Mouse (Mus musculus): ENCODE results near the gene Flnb. TPM values are rescaled to one million over a fixed set of nuclear protein-coding genes. Genes with fewer than 3 reads are reported as not detected.

Gene Flnb
- total RNA-seq, 2 experiments from 2014 or later = 48.7 to 48.9 TPM

DNA sequence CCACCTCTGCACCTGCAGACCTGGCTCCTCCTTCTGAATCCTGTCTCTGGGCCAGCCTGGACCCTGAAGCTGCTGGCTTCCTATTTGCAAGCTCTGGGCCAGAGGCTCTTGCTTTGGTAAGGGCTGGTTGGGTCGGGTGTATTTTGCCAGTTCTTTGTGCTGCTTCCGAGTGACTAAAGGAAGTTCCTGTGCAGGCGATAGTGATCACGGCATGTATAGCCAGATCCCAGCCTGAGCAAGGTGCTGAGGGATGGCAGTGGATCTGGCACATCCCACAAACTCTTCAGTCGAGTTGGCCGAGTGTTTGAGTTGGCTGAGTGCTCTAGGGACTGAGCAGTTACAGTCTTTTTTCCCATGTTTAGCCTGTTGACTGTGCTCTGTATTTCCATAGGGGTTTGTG is 68.3 kb downstream of the Flnb start:
- DNase-seq (ENCODE audit: extremely low spot score in 1 of 2, low spot score in 2 of 2) = no peak
- intact Hi-C loops (cut with DNase I) = loop anchor here (5.0 kb wide), 1 partner anchor 44 kb away; no protein-coding TSS in a partner anchor

DNA sequence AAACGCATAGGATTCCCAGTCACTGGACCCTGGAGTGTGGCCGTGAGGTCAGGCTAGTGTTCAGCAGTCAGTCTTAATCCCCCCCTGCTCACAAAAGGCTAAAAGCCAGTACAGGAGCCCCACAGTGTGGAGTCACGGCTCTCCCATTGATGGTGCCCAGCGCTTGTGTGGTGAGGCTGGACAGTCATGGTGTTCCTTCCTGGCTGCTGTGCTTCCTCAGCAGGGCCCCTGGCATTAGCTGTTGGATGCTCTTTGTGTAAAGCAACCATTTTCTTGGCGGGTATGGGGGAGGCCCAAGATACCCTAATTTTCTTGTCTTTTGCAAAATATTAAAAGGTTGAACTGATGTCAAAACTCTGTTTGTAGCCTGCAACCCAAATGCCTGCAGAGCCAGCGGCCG is 69.4 kb downstream of the Flnb start:
- intact Hi-C loops (cut with DNase I) = loop anchor here (5.0 kb wide), 1 partner anchor 45 kb away; no protein-coding TSS in a partner anchor
- no peak for DNase-seq (ENCODE audit: extremely low spot score in 1 of 2, low spot score in 2 of 2)

DNA sequence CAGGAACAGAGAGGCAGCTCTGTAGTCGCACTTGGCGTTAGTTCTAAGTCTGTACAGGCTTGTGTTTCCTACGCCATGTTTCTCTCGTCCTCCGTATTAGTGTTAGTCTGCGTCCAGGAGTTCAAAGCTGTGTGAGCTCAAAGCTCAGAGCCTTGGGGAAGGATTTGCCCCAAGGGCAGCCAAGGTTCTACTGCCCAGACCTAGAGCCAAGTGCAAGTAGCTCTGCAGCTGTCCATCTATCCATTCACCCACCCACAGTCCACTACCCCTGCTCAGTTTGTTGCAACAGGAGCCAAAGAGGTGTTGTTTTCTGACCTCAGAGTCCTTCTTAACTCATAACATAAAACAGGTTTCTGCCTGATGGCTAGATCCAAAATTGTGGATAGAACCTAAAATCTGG is 70.5 kb downstream of the Flnb start:
- intact Hi-C loops (cut with DNase I) = loop anchor here (5.0 kb wide), 1 partner anchor 46 kb away; no protein-coding TSS in a partner anchor
- DNase-seq (ENCODE audit: extremely low spot score in 1 of 2, low spot score in 2 of 2) = no peak

DNA sequence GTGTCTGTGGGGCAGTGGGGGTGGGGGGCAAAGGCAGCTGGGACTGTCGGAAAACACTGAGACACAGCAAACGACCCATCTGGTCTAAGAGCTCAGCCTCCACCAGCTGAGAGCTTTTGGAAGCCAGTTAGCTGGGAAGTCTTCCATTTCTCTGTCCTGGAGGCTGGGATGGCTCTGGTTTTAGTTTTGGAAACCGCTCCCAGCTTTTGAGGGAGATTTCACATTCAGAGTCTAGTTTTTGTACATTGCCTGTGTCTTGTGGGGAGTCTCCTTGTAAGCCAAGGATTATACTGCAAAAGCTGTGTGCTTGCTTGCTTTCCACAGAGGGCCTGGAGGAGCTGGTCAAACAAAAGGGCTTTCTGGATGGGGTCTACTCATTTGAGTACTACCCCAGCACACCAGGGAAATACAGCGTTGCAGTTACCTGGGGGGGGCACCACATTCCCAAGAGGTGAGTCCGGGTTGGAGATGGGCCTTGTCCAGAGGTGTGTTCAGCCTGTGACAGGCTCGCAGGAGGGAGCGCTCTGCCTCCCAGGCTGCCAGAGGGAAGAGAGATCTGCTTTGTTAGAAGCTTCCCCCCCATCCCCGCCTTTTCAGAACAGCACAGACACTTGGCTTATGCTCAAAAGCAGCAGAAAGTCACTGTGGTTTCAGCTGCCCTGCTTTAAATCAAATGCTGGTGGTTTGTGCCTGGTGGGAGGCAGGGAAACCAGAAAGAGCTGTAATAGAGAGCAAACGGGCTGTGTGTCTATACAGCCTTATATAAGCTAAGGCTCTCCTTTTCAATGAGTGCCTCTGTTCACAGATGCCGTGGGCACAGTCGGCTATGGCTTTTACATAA is 71.3 kb downstream of the Flnb start:
- DNase-seq (ENCODE audit: extremely low spot score in 1 of 2, low spot score in 2 of 2) = peak; percentile 63 to 69
- intact Hi-C loops (cut with DNase I) = loop anchor here (5.0 kb wide), 1 partner anchor 47 kb away; no protein-coding TSS in a partner anchor

DNA sequence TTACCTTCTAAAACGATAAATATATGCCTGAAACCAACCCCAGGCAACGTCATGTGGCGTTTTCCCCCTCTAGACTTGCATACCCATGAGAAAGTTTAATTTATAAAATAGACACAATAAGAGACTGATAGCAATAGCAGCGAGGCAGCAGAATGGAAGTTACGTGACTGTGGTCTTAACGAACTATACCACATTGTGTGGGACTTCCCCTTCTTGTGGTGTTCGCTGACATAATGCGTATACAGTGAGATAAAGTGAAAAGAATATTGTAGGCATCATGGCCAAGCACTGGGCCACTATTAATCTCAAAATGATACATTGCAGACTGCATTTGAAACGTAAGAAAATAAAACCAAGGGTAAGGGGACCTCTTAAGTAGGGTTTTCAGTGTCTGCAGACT is 72.1 kb downstream of the Flnb start:
- DNase-seq (ENCODE audit: extremely low spot score in 1 of 2, low spot score in 2 of 2) = no peak
- intact Hi-C loops (cut with DNase I) = loop anchor here (5.0 to 10.0 kb wide), 3 partner anchors 48 to 68 kb away; no protein-coding TSS in a partner anchor

DNA sequence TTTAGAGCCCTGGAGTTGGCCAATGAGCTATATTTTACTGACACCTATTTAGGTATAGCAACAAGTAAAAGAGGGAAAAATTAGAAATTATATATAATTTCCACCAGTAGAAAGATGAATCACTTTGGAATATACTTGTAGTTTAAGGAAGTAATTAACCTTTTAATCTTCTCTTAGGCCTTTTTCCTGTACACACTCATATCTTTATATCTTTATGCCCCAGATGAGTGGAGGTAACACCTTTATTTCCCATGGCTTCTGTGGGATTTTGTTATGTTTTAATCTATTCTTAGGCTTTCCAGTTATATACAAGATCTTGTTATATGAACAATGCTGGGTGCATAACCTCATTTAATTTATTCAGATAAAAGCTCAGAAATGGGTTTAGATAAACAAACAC is 73.6 kb downstream of the Flnb start:
- no peak for DNase-seq (ENCODE audit: extremely low spot score in 1 of 2, low spot score in 2 of 2)
- intact Hi-C loops (cut with DNase I) = loop anchor here (5.0 to 10.0 kb wide), 2 partner anchors 53 to 69 kb away; no protein-coding TSS in a partner anchor

DNA sequence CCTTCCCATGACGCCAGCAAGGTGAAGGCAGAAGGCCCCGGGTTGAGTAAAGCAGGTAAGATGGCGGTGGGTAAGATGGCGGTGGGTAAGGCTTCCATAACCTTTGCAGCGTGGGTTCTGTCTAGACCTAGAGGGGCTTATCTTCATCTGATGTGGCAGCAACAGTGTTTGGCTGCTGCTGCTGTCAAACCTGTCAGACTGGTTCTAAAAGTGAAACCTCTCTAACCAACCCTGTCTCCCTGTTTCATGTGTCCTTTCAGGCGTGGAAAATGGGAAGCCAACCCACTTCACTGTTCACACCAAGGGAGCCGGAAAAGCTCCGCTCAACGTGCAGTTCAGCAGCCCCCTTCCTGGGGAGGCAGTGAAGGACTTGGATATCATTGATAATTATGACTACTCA is 78.4 kb downstream of the Flnb start:
- no peak for DNase-seq (ENCODE audit: extremely low spot score in 1 of 2, low spot score in 2 of 2)
- intact Hi-C loops (cut with DNase I) = loop anchor here (10.0 kb wide), 1 partner anchor 49 kb away; no protein-coding TSS in a partner anchor

DNA sequence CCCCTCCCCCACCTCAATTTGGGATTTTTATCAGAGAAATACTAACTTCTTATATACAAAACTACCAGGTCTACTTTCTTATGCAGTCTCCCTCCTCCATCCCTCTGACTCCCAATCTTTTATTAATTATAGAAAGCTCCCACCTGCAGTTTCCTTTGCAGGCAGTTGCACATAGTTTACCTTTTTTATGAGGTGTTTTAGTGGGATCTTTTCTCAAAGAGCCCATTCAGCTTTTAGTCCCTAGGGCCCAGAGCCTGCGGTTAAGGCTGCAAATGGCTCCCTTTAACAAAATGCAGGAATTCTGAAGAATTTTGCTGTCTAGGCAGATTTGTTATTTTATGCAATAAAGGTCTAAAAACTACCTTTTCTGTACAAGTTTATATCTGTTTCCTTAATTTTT is 78.9 kb downstream of the Flnb start:
- intact Hi-C loops (cut with DNase I) = loop anchor here (10.0 kb wide), 1 partner anchor 48 kb away; no protein-coding TSS in a partner anchor
- no peak for DNase-seq (ENCODE audit: extremely low spot score in 1 of 2, low spot score in 2 of 2)

DNA sequence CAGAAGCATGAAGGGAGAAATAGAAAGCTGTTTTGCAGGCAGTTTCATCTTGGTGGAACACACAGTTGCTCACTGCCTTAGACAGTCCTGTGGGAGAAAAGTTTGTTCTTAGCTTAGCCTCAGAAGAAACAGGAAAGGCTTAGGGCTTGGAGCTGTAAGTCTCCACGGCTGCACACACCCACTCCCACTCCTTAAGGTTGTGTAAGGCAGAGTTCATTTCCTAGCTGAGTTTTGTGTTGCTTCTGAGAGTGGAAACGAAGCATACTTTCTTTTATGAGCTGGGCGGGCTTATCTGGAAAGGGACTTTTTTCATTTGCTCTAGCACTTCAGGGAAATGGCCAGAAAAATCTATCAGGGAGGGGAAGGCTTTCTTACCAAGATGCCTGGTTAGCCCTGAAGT is 82.2 kb downstream of the Flnb start:
- no peak for DNase-seq (ENCODE audit: extremely low spot score in 1 of 2, low spot score in 2 of 2)
- intact Hi-C loops (cut with DNase I) = loop anchor here (10.0 kb wide), 1 partner anchor 45 kb away; no protein-coding TSS in a partner anchor

DNA sequence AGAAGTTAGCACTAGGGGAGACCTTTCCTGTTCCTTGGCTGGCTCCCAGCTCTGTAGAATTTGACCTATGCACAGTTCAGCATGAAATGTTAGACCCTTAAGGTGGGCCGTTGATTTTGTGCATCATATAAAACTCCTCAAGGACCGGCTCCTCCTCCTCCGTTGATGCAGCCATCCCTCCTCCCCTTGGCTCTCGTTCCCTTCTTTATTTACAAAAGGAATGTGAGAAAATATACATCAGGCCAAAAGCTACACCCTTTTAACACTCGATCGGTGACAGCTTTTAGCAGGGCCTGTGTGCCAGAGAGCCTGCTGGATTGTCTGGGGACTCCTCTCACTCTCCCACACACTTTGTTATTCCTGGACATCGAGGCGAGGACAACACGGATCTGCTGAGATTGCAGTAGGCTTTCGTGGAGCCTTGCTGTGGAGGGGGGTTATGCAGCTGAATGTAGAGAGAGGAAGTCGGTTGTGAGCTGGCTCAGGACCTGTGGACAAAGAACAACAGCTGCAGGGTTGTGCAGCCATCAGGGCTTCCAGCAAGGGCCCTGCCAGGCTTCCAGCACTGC is 82.8 kb downstream of the Flnb start:
- DNase-seq (ENCODE audit: extremely low spot score in 1 of 2, low spot score in 2 of 2) = peak in 1 of 2 experiments; percentile 62
- intact Hi-C loops (cut with DNase I) = no loop called here

DNA sequence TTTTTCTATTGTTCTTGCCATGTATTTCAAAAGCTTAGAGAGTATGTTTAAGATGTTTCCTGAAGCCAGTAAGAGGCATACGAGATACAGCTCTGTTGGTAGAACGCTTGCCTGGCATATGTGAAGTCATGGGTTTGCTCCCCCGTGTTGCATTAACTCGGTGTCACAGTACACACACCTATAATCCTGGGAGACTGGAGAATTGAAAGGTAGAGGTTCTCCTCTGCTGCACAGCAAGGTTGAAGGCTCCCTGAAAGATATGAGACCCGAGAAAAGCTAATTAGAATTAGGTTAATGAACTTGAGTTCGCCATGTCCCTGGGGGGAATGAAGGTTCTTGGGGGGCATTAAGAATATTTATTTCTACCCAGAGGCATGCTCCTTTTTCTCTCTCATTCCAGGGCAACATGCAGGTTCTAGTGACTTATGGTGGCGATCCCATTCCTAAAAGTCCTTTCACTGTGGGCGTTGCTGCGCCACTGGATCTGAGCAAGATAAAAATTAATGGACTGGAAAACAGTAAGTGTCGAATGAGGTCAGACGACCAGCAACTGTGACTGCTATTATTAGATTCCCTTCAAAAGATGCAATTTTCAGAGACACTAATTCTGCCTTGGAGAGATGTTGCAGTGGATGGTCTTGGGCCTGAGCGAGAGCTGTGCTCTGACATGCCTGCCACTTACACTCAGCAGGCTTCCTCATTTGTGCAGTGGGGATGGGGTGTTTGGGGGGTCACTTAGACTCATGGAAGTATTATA is 83.9 kb downstream of the Flnb start:
- intact Hi-C loops (cut with DNase I) = no loop called here
- DNase-seq (ENCODE audit: extremely low spot score in 1 of 2, low spot score in 2 of 2) = no peak

DNA sequence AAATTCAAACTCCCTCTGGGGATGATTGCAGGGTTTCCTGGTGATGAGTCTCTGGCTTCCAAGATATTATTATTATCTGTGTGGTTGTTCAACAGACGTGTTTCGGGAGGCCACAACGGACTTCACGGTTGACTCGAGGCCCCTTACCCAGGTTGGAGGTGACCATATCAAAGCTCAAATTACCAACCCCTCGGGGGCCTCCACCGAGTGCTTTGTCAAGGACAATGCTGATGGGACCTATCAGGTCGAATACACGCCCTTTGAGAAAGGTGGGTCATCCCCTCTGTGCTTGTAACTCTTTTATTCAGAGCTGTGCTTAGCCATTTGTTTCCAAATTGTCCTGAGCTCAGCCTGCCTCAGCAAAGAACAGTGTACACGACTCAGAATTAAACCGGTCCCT is 89.3 kb downstream of the Flnb start:
- intact Hi-C loops (cut with DNase I) = no loop called here

DNA sequence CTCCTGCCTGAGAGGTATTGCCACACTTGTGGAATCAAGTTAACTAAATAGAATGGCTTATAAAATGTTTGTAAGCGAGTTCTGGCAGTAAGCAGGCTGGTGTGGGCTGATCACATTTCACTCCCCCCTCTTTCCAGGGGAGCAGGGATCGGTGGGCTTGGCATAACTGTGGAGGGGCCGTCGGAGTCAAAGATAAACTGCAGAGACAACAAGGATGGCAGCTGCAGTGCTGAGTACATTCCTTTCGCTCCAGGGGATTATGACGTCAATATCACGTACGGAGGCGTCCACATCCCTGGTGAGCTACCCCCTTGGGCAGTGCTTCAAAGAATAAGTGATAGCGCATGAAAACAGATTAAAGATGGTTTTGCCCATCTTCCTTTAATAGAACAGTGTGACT is 91.7 kb downstream of the Flnb start:
- intact Hi-C loops (cut with DNase I) = no loop called here
- no peak for DNase-seq (ENCODE audit: extremely low spot score in 1 of 2, low spot score in 2 of 2)

More for the DNA sequence above, 89.3 kb downstream of the Flnb start:
- DNase-seq (ENCODE audit: extremely low spot score in 1 of 2, low spot score in 2 of 2) = no peak

DNA sequence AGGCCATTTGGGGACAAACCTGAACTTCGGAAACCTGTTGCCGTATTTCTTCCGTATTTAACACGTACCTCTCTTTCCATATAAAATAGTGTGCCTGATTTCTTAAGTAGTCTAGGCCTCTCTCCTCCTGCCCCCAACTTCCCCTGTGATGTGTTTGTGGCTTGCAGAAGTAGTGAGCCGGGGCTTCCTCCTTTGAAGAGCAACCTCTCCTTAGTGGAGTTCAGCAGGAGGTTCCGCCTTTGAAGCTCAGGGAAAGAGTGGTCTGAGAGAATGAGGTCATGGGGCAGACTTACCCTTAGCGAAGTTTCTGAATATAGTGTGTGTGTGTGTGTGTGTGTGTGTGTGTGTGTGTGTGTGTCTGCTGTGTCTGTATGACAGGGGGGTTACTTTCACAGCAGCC is 96.1 kb downstream of the Flnb start:
- DNase-seq (ENCODE audit: extremely low spot score in 1 of 2, low spot score in 2 of 2) = peak in 1 of 2 experiments; percentile 67

DNA sequence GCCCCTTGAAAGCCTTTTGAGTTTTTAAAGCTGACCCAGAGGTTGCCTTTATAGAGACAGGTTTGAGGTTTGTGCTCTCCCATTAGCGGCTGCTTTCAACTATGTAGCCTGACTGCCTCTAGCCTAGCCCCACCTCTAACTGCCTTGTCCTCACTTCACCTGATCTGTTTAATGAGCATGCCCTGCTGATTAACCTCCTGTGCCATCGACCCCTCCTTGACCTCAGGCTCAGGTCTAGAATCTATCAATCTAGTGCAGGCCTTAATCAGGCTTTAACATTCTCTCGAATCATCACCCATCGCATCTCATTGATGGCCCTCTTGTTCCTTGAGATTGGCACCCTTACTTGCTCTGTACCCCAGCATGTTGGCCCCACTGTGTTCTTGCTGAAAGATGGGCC is 96.7 kb downstream of the Flnb start:
- intact Hi-C loops (cut with DNase I) = no loop called here

More for the DNA sequence above, 96.1 kb downstream of the Flnb start:
- intact Hi-C loops (cut with DNase I) = no loop called here

DNA sequence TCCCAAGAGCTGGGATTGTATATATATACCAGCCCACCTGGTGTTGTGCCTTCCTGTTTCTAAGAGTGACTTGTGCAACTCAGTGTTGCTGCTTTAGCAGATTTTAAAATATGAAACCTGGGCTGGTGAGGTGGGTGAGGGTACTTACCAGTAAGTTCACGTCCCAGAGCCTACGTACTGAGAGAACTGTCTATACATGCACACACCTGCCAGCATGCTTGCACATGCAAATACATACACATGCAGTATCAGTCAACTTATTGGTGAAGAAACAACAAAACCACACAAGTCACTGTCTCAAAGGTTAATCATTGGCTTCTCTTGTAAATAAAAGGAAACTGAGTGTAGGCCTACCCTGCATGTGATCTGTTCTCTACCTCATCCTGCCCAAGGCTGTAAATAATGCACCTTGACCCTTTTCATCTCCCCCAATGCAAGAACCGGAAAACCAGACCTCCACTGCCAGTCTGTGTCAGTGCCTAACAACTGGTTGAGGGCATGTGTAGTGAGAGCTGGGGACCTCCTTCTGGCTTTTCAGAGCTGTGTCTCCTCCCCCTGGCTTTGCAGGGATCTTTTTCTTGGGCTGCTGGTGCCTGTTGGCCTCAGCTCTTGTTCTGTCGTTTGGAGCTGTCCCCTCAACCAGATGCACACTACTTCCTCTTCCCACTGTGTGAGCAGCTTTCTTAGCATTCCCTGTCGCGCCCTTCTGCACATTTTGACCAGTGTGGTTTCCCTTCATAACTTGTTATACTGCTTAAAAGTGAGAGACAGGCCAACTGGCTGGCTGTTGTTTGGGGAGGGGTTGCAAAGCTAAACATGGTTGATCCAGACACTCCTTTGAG is 100.6 kb downstream of the Flnb start:
- DNase-seq (ENCODE audit: extremely low spot score in 1 of 2, low spot score in 2 of 2) = no peak
- intact Hi-C loops (cut with DNase I) = no loop called here

More for the DNA sequence above, 96.7 kb downstream of the Flnb start:
- DNase-seq (ENCODE audit: extremely low spot score in 1 of 2, low spot score in 2 of 2) = no peak

DNA sequence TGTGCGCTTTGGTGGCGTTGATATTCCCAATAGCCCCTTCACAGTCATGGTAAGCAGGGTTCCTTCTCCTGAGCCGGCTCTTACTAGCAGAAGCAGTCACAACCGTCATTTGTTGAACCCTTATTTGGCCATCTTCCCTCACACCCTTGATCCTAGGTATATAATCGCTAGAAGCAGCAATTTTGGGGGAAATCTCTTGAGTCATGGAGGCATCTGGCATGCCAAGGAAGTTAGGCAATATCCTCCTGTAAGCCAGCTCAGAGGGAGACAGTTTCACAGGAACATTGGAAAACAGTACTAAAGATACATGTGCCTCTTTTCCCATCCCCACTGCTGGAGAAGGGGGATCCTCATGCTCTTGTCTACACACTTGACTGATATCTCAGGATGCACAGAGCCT is 101.6 kb downstream of the Flnb start:
- no peak for DNase-seq (ENCODE audit: extremely low spot score in 1 of 2, low spot score in 2 of 2)
- intact Hi-C loops (cut with DNase I) = no loop called here

DNA sequence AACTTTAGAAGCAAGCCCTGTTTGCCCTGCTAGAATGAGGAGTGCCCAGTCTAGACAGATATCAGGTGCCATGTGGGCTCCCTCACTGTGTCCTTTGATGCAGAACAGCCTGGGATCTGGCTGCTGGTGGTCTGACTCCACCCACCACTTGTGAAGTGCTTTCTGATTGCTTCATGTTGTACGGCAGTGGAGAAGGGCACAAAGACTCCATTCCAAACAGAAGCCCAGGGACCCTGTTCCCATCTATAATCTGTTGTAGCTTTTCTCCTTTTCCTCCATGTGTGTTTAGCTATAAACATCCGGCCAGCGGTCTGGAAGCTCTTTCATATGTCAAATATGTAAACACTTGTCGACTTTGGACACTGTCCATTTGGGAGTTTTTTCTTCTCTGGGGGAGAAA is 102.2 kb downstream of the Flnb start:
- intact Hi-C loops (cut with DNase I) = no loop called here
- no peak for DNase-seq (ENCODE audit: extremely low spot score in 1 of 2, low spot score in 2 of 2)

All from left cerebral cortex, postnatal 10 days (tissue).